Mouse (Mus musculus) right cerebral cortex, postnatal 10 days (tissue): Measurements from ENCODE around the gene Tspan9.
A peak's percentile ranks its signal among the peaks of the same experiment; 100 is the strongest.

Experiments used
- DNase-seq, 2 experiments: peaks; one replicate each; pipeline ENCODE4 v3.0.0; 2021; ENCODE audit warnings: low spot score in 2 of 2

The Tspan9 gene

DNA sequence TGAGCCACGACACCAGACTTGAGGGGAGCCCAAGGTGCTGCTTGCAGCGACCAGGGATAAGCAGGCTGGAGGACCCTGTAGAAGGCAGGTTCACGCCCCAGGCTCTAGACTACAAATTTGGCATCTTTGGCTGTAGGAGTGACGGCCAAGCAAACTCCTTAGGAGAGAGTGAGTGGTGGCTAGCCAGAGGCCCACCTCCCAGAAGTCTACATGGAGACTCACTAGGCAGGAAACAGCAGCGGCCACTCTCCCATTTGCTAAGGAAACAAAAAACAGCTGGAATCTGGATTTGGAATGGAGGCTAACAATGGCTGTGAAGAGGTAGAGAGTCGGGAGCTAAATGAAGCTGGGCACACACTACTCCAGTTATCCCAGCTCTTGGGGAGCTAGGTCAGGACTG is 104.8 kb downstream of the Tspan9 start:
- DNase-seq: no peak

DNA sequence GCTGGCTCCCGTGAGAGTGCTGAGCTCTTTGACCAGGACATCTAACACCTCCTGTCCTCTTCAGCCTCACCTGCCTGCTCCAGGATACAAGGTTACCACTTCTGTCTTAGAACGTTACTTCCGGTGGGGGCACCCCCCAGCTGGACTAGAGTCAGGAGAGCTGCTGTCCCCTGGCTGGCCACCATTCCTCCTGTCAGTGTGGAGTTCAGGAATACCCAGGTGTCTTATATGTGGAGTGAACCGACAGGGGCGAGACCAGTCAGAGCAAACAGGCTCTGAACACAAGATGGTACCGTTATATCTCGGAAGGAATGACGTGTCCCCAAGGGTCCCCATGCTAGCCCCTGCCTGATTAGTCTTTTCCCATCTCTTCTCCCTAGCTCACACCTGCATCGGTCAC is 106.8 kb downstream of the Tspan9 start:
- no peak for DNase-seq

DNA sequence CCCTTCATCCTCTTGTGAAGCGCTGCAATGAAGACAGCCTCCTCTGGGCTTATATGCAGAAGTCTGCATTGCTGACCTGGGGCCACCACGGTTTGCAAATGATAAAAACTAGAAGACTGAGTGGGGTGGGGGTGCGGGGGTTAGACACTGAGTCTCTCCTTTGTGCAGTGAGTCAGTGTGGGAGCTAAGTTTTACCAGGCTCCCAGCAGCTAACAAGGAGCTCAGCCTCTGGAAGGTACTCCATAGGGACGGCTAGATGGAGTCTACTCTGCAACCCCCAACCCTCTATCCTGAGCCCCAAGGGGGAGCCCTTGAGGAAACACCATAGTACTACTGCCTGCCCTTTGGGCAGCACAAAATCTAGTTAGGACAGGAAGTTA is 107.5 kb downstream of the Tspan9 start:
- no peak for DNase-seq

DNA sequence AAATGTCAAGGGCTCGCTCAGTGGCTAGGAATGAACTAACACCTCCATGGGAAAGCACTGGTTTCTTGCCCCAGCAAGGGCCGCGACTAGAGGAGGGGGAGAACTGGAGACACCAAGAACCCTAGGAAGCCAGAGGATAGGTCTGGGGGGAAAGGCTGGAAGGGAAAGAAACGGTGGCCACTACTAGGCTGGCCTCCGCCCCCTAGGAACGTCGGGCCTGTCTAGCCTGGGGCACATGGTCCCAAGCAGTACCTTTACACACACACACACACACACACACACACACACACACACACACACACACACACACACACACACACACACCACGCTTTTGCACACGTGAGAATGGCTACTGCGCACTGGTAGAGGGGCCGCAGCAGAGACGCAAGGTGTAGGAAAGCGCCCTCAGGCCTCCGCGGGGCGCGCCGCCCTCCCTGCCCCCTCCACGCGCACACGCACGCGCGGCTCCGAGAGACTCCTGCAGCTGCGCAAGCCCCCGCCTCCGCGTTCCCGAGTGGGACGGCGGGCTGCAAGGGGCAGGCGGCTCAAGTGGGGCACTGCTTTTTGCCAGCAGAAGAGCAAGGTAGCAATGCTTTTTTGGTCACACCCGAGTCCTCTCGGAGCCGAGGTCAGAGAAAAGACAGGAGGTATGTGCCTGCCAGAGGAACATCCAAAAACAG is 108.0 kb downstream of the Tspan9 start:
- peak; percentile 78 to 83 for DNase-seq

DNA sequence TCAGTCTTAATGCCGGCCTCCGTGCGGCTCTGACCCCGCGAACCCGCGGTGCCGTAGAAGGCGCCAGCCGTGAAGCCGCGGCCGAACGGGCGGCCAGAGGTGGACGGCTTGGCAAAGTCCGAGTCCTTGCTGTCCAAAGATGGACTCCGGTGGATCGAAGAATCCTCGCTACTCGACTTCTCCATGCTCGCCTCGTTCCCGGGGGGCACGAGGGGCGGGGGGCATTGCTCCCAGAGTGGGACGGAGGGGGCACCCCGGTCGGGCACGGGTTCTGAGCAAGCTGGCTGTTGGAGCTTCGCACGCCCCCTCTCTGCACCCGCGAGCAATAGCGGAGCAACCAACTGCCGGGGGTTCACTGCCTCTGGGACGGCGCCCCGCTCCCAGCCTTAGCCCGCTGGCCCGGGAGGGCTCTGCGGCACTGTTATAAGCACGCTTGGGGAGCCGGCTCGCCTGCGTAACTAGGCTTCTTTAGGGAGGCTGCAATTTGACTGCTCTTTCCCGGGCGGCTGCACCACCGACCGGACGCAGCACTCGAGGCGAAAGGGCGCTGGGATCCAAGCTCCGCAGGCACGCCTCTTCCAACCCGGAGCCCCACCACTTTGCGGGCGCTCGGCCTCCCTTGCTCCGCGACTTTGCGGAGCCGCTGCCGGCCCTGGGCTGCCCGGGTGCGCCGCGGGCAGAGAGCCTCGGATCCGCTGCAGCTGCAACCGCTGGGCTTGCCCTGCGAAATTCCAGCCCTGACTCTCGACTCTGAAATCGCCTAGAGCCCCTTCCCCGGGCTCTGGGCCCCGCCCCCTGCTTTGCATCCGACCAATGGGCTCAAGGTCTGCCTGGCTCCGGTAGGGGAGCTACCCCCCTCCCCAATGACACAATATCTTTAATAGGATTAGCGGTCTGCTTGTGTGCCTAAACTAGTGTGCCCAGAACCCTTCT is 108.8 kb downstream of the Tspan9 start:
- peak; percentile 83 for DNase-seq

DNA sequence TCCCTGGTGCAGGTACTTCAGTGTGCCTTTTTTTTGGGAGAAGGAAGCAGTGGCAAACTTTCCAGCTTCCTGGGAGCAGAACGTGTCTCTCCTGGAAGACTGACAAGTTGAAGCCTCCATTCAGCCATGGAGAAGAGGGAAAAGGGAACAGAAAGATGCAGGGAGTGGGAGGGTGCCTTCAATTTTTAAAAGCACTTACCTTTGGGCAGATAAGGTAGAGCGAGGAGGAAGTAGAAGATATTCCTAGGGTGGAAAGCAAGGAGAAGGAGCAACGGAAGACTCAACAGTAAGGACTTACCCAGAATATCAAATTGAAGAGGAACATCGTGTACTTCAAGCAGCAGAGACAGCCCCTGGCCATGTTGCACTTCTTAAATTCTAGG is 109.5 kb downstream of the Tspan9 start:
- no peak for DNase-seq

DNA sequence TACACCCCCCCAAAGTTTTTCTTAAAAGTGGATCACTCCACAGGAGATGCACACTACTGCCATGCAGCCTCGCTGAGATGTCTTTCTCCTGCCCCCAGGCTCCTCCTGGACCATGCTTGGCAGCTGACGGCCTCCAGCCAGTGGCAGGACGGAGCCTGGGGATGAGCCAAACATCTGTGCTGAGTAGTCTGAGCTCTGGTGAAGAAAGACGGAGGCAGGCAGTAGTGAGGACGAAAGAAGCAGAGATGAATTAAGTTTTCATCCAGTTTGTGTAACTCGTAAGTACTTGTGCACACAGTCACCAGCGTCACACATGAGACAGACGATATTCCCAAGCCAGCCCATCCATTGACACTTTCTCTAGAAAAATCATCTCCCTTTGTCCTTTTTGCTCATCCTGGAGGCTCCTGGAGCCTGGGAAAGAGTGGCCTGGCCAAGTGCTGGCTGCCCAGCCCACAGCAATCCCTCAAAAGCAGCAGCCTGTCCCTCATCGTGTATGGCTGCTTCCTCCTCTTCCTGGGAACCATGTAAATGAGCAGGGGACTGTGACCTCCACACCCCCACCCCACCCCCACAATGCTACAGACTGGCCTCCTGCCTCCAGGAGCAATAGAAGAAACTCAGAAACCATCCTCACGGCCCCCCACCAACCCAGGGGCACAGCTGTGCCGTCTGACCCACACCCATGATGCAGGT is 110.1 kb downstream of the Tspan9 start:
- no peak for DNase-seq

DNA sequence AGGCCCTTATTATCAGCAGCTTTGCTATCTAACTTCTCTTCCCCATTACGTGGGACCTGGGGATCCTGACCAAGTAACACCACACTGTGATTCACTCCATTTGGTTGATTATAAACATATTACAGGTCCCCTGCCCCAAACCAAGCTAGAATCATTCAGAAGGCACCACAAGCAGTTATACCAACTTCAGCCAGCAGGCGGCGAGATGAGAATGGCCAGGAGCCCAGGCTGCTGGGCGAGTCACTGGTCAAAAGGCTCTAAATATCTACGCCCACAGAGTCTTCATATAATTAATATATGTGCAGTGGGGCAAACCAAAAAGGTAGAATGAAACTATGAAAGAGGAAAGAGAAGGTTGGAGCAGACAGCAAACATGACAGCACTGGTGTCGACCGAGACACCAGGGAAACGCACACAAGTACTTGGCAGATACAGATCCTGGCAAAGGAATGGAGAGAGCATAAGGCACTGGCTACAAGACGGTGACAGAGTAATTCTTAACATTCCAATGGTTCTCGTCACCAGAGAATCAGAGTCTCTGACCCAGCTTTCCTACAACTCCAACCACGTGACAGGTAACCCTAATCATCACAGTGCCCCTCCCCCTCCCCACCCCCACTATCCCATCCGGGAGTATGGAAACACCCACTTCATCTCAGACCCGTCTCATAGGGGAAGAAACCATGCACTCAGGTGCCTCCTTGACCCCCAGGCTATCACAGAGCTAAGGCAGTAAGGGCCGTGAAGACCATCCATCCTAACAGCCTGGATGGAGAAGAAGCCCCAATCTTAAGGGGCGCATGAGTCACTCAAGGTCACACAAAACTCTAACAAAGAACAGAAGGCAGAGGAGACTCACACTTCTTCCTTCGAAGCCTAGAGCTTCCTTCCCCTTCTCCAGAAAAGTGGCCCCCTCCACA is 110.9 kb downstream of the Tspan9 start:
- peak; percentile 77 to 85 for DNase-seq

DNA sequence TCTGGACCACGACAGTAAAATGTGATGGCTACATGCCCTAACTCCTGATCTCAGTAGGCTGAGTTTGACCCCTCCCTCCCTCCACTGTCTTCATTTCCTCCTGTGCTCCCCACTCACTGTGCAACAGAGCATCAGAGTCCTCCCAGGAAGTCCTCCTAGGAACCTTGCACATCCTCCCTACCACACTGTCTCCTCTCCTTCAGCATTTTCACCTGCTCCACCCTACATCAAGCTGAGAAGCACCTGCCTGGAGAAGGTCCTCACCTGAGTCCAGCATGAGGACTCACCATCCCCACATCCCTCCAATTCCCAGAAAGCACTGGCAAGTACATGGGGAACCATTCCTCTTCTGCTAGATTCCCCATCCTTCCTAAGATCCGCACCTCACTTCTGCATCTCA is 111.8 kb downstream of the Tspan9 start:
- no peak for DNase-seq

DNA sequence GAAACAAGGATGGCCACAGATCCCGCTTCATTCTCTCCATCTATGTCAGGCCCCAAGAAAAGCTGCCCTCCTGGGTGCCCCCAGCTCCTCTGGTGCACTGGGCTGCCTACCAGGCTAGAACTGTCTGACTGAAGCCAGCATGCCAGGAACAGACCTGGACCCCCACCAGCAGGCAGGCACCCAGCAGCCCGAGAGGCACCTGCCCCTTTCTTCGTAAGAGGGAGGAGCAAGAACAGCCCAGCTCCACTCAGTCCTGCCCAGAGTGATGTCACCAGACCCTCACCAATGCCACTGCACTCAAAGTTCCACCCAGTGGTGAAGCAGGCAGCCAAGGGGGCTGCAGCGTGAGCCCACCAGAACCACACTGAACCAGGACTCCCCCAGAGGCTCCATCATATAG is 112.3 kb downstream of the Tspan9 start:
- DNase-seq: peak; percentile 59 to 72

DNA sequence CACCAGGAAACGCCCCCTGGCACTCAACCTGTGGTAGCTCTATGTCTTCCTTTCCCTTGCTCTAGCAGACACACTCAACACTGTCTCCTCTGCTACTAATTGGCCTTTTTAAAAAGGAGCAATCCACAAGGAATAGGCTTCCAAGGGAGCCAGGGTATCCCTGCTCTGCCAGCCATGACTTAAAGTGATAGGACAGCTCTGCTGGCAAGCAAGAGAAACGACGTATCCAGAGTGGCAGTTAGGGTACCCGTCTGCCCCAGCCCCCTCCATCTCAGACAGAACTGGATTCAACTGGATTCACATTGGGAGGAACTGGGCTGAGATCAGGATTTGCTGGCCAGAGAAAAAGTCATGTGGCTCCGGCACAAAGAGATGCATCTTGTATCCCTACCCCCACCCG is 112.9 kb downstream of the Tspan9 start:
- no peak for DNase-seq

DNA sequence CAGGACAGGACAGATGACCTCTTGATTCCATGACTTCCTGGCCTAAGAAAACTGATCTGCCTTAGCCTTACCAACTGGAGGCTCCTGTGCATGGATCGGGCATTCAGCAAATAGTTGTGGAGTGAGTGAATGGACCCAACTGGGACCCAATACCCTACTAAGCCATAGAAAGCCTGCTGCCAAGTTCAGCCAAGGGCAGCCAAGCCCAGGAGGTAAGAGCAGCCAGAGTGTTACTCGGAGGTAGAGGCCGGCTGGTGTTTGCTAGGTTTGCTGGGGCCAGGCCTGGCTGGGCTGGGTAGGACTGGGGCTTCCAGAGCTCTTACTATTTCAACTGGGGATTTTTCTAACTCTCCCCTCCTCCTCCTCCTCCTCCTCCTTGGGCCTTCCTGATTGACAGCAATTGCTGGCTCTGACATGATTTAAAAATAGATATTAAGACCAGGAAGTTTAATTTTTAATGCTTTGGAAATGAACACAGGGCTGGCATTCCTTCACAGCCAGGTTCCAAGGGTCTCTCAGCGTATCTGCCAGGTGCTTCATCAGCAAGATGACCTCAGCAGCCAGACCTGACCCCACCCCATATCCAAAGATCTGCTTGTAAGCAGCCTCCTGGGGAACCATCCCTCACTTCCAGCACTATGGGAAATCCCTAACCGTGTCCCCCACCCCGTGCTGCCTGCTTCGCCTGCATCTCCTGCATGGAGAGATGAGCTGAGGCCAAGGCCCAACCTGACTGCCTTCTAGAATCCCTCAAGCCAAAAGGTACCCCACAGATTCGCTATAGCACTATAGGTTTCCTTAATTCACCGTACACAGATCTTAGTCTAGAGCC is 113.7 kb downstream of the Tspan9 start:
- DNase-seq: no peak

DNA sequence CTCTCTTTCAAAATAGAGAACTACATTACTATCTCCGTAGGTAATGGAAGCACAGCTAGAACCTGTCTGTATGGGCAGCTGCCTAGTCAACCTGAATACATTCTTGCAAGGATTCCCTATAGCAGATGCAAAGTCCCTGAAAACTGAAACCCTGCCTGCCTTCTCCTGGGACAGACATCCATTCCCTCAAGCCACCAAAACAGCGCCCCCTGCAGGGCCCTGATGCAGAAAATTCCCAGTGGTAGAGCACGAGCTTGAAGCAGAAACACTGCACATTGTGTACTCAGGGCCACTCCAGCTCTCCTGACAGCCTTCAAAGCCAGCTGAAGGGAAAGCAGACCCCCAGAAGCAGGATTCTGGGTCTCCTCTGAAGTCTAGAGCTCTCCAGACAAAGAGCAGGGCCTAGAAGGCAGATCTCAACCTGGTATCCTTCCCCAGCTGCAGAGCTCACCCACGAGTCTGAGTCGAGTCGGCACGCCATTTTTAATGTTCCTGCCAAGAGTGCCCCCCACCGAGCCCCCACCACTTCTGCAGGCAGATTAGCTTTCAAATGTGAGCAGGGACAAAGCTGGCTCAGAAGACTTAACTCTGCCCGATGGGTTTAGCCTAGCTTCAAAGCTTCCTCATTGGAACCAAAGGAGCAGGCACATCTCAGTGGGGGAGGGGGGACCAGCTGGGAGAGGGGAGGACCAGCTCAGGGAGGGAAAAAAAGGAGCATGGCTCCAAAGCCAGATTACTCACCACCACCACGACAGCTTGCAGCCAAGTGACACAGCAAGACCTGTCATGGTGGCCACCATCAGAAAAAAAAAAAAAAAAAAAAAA is 115.1 kb downstream of the Tspan9 start:
- peak in 1 of 2 experiments; percentile 75 for DNase-seq

DNA sequence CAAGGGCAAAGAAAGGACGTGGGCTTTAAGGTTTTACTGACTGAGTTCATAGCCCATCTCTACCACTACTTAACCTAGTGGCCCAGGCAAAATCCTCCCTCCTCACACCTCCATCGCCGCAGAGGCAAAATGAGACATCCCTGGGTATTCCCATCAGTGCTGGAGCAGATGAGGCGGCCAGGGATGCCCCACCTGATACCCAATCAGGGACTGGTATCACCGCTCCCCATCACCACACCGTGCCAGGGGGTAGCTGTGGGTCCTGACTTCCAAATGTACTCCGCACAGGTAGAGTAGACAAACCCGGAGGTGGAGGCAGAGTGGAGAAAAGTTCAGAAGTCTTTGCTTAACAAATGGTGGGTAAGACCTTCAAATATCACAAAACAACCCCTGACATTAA is 117.4 kb downstream of the Tspan9 start:
- no peak for DNase-seq

DNA sequence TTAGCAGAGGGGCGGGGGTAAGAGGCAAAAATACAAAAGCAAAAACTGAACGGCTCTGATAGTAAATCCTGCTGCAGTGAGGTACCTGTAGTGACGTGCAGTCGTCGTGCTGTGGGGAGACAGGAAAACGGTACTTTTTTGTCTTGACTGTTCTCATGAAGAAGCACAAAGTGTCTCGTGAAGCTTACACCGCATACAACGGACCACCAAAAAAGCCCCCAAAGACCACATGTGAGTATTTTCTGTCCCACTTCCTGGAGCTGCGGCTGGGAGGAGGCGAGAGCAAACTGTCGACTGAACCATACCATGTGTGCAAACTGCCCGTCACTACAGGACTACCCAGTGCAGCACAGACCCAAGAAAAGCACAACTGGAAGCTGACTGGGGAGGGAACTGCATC is 117.8 kb downstream of the Tspan9 start:
- DNase-seq: no peak

DNA sequence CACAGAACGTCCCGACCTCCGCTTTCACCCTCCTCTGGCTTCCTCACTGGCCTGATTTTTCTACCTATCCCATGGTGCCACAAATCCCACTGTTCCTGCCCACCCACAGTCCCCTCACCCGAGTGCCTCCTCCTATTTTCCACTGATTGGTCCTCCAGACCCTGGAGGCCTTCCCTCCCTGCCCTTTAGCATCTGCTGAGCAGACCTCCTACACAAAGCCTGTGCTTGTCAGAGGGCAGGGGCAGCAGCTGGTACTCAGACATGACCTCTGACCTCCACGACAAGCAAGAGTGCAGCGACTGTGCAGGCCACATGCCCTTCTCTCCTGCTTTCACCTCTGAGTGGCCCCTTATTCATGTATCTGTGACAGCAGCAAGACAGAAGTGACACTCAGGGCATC is 121.2 kb downstream of the Tspan9 start:
- DNase-seq: no peak

DNA sequence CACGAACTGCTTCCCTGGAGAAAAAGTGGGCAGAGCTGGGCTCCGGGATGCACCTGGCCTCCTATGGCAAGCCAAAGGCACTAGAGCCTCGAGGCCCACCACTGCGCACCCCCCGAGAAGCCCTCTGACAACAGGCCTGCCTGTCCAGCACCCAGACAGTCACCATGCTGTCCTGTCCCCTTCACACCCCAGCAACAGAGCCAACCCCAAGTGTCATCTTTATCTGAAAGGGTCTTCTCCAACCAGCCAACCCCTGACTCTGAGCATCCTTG is 121.5 kb downstream of the Tspan9 start:
- DNase-seq: no peak

DNA sequence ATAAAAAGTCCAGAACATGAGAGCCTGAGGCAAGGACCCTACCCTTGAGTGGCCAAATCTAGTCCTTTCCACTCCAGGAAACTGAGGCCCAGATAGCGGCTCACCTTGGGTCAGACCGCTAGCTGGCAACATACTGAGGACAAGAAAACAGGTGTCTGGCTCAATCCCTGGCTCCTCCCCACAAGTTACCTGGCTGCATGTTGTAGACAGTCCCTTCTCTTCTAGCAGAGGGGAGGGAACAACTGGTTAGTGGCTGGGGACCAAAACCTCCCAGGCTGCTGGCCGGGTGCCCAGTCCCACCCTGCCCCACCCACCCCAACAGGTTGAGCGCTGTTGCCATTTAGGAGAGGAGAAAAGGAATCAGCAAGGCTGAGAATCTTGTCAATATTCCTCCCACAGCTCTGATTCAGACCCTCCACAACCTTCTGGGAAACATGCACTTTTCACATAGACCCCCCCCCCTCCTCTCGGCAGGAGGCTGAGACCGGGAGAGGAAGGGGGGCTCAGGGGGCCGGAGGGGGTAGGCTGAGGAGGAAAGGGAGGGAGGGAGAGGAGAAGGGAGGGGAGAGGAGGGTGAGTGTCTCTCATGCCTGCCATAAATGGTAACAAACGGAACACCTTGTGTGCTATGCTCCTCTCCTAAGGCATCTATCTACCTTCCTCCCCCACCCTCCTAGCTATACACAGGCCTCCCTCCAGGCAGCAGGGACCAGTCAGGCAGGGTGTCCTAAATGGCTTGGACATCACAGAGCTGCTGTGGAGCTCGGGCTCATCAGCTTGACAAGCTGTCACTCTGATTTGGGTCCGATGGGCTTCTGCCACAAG is 122.1 kb downstream of the Tspan9 start:
- no peak for DNase-seq

DNA sequence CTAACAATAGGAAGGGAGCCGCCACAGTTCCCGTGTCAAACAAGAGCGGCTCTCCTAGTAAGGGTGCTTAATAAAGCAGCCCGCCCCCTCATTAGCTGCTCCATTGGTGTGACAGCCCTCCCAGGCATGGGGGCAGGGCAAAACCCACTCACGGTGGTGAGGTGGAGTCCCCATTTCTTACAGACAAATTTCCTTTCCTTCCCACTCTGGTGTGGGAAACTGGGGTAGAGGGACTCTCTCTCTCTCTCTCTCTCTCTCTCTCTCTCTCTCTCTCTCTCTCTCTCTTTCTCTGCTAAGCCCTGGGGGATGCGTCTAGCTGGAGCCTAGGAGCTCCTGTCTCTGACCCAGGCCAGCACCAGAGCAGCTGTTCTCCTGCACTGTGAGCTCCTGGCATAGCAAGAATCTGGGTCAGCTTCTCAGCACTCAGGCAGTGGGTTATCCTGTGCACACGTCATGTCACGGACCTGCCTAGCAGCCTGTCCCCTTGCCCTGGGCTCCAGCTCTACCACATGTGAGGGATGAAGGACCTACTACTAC is 122.8 kb downstream of the Tspan9 start:
- peak; percentile 78 to 80 for DNase-seq
